Mouse (Mus musculus) midbrain, embryonic 15.5 days (tissue): ENCODE measurements around the gene Wdr6. TPM values are rescaled to one million over a fixed set of nuclear protein-coding genes. Genes with fewer than 3 reads are reported as not detected.
A peak's percentile ranks its signal among the peaks of the same experiment; 100 is the strongest.

Source experiments
- ATAC-seq: fragments of 200-750 bp; cut with Nextera tagmentation; replicated peaks from 2 replicates; pipeline ENCODE4 v1.8.0; 2017; ENCODE audit warnings: moderate TSS enrichment
- H3K27ac ChIP-seq: fragments of 300-500 bp; sonication (generic); 2 replicates; pipeline ENCODE4 v1.5.1; 2015; ENCODE audit warnings: mild to moderate bottlenecking, inconsistent platforms
- H3K27me3 ChIP-seq: fragments of 300-500 bp; sonication (generic); replicated peaks from 2 replicates; pipeline ENCODE4 v1.6.1; 2015; ENCODE audit warnings: inconsistent platforms
- H3K36me3 ChIP-seq: fragments of 300-500 bp; sonication (generic); replicated peaks from 2 replicates; pipeline ENCODE4 v1.6.1; 2015; ENCODE audit warnings: inconsistent platforms
- H3K4me1 ChIP-seq: fragments of 300-500 bp; sonication (generic); 2 replicates; pipeline ENCODE4 v1.6.1; 2015; ENCODE audit warnings: inconsistent platforms
- H3K4me2 ChIP-seq: fragments of 300-500 bp; sonication (generic); 2 replicates; pipeline ENCODE4 v1.6.1; 2015; ENCODE audit warnings: inconsistent platforms, mild to moderate bottlenecking, moderate library complexity
- H3K4me3 ChIP-seq: fragments of 300-500 bp; sonication (generic); 2 replicates; pipeline ENCODE4 v1.5.1; 2015; ENCODE audit warnings: mild to moderate bottlenecking, inconsistent platforms
- H3K9ac ChIP-seq: fragments of 300-500 bp; sonication (generic); 2 replicates; pipeline ENCODE4 v1.6.1; 2015; ENCODE audit warnings: mild to moderate bottlenecking, inconsistent platforms
- H3K9me3 ChIP-seq: fragments of 300-500 bp; sonication (generic); 2 replicates; pipeline ENCODE4 v1.6.1; 2016; ENCODE audit warnings: inconsistent platforms
- WGBS: fragments of 180-500 bp; shearing (Covaris S2); methylation state at CpG from one replicate; pipeline ENCODE4 v1.1.7; 2015; ENCODE audit warnings: mixed read lengths; 5-methylcytosine and 5-hydroxymethylcytosine counted together
- polyA plus RNA-seq: library from polyadenylated mRNA; unstranded; fragments of >200 nt; fragmentation: Nextera tagmentation; extraction: Ambion mirVana; gene quantifications from 2 replicates; pipeline ENCODE4 v1.2.1, GENCODE M21; 2015

Gene Wdr6
- polyA plus RNA-seq, 1 experiment from 2014 or later: 429 TPM

DNA sequence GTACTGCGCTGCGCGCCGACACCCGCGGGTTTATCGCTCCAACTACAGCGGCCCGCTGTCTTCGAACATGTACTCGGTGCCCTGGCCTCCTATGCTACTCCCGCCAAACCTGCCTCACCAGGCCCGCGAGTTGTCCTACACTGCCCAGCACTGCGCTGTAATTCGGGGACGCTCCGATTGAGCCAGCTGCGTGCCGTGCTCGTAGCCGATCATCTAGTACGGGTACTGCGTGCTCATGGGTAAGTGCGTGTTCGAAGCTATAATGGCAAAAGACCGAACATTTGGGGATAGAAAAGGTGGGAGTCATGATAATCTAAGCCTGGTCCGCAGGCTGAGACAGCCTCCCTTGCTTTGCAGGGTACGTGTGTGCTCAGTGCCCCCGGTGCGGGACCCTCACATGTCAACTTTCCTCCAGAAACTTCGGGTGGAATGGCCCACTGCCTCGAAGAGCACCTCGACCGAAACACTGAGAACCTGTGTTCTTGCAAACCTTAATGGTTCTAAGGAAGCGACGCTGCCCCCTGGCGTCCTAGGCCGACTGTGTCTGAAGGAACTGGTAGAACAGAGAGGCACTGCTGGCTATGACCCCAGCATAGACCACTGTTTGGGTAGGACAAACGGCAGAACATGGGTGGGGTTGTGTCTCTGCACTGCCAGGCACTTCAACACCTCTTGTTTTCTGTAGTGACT, 8.2 kb downstream of the Wdr6 start:
- H3K9ac ChIP-seq: peak overlapping the region; percentile 58
- H3K27me3 ChIP-seq: no peaks in the 10 kb centered on the region
- H3K9me3 ChIP-seq: no peaks in the 10 kb centered on the region
- 2% methylated on average over 40 of the region's 40 CpGs for WGBS
- peak overlapping the region; percentile 98 for H3K4me2 ChIP-seq
- H3K4me1 ChIP-seq: peaks cover 67% of the 10 kb centered on the region
- peaks cover 37% of the 10 kb centered on the region for H3K36me3 ChIP-seq
- H3K27ac ChIP-seq: peak overlapping the region; percentile 75
- H3K4me3 ChIP-seq: peak overlapping the region; percentile 62
- no peak; the same call in none of the 2 replicates for ATAC-seq

DNA sequence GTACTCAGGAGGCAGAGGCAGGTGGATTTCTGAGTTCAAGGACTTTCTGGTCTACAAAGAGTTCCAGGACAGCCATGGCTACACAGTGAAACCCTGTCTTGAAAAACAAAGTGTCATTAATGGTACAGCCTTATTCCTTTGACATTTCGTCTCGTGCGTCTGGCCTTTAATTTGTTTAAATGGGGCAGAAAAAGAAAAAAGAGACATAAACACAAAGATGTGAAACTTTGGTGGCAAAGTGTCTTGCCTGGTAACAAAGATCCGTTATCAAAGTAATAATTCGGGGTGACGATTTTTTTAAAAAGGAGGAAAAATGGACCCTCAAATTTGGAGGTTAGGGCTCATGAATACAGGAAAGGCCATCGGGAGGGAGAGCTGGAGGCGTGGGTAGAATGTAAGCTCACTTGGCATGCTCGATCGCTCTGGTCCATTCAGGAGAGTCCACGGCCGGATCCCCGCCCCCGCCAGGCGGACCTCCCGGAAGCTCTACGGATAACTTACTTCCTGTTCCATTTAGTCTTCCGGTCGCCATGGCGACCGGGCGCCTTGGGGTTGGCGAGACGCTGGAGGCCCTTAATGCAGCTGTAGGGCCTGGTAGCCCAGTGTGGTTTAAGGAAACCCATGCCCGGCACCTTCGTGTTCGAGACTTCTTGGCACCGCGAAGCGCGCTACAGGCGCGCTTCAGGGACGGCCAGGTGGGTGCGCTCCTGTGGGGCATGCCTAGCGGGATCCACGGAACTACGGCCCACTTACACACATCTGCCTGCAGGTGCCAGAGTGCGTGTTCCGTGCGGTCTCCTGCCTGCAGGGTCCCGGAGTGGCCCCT, 8.9 kb downstream of the Wdr6 start, which contains the start of gene Dalrd3:
TSS of gene Dalrd3 (plus strand) at position 506 of the 826 bp plus-strand sequence.
- H3K36me3 ChIP-seq: peaks cover 41% of the 10 kb centered on the region
- peak within 1 kb of the TSS; percentile 58 for H3K9ac ChIP-seq
- peaks cover 61% of the 10 kb centered on the region for H3K4me1 ChIP-seq
- peak within 1 kb of the TSS; percentile 98 for H3K4me2 ChIP-seq
- ATAC-seq: peak; percentile 61
- 5% methylated on average over 42 of the region's 42 CpGs for WGBS
- no peaks in the 10 kb centered on the region for H3K27me3 ChIP-seq
- peak within 1 kb of the TSS; percentile 75 for H3K27ac ChIP-seq
- peak within 1 kb of the TSS; percentile 62 for H3K4me3 ChIP-seq
- H3K9me3 ChIP-seq: no peaks in the 10 kb centered on the region

DNA sequence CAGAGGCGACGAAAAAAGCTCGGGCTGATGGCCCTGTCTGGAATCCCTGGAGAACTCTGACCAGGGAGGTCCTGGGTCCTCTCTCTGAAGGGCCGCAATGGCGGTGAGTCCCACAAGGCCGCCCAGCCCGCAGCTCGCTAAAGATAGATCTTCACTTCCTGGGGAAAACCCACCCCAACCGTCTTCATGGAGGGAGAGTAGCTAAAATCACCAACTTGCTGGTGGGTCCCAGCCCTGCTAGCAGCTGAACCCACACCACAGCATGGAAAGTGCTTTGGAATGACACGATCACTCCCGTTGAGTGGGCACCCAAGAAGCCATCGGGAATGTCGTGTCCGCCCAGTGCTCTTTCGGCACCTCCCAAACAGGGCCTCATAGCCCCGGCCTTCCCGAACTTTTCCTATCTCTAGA, 10.0 kb downstream of the Wdr6 start:
- Histone ChIP-seq H3K4me3 (peak overlapping the region; percentile 67), H3K9ac (no peak overlapping the region), H3K27me3 (no peaks in the 10 kb centered on the region), H3K4me1 (peaks cover 51% of the 10 kb centered on the region), H3K27ac (no peak overlapping the region), H3K36me3 (peaks cover 51% of the 10 kb centered on the region), H3K4me2 (peak overlapping the region; percentile 94), H3K9me3 (no peaks in the 10 kb centered on the region)
- ATAC-seq: no peak
- WGBS: 81% methylated on average over 17 of the region's 17 CpGs

DNA sequence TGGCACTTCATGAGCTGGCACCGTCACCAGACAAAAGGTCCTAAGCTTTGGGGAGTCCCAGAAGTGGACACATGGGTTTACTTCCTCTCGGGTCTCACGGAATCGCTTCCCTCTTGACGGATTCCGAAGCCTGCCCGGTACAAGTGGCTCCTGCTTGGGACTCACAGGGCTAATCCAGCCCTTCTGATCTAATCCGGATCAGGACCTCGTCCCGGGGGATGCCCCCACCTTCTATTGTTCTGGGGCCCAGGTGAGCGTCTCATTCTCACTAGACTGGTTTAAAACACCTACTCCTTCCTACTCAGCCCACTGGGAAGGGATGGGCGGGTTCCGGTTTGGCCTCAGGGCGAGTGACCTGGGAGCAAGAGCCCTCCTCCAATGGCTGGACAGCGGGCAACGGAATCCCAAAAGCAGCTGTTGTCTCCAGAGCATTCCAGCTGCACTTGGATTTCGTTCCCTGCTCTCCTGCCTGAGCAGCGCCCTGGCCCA, 10.6 kb downstream of the Wdr6 start:
- Histone ChIP-seq H3K4me2 (peak overlapping the region; percentile 94), H3K36me3 (peaks cover 49% of the 10 kb centered on the region), H3K4me3 (peak overlapping the region; percentile 67), H3K27ac (peak overlapping the region; percentile 96), H3K27me3 (no peaks in the 10 kb centered on the region), H3K4me1 (peaks cover 48% of the 10 kb centered on the region), H3K9me3 (no peaks in the 10 kb centered on the region), H3K9ac (peak overlapping the region; percentile 76)
- ATAC-seq: no peak
- WGBS: 9% methylated on average over 18 of the region's 18 CpGs

DNA sequence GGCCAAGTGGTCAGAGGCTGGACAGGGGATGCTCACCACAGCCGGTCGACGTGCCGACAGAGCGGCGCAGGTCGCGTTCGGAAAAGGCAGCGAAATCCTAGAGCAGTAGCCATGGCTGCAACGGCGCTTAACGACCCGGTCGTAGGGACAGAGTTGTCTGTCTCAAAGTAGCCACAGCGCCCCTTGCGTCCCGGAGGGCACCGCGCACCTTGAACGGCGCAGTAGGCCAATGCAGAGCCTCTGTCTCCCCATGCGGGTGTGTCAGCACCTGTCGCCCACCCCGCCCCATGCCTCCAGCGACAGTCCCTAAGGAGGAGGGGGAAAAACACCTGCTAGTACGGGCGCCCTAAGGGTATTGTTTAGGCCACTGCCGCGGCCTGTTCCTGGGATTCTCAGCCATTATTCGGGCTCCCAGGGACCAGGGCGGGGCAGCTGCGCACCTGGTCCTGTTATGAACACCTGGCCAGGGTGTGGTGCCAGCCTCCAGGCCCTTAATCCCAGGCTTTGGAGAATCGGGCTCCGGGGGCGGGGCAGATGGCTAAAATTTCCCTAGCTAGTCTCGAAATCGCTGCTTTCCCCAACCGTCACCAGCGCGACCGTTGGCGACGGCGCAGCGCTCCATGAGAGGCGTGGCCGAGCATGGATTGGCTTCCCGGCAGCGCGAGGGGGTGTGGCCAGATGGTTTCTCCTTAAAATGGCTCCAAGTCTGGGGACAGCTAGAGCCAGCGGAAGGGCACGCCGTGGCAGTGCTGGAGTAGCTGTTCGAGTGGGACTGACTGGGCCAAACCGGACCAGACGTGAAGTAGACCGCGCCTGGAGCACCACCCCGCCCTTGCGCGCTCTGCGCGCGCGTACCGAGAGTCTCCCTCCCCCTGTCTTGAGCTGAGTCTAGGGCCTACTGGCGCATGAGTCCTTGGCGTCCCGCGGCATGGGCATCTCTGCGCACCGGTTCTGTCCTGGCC, 11.4 kb downstream of the Wdr6 start, which contains the start of gene Ndufaf3:
TSS of gene Ndufaf3 (minus strand) at position 620 of the 962 bp plus-strand sequence.
- Histone ChIP-seq H3K27ac (peak within 1 kb of the TSS; percentile 96), H3K27me3 (no peaks in the 10 kb centered on the region), H3K4me1 (peaks cover 52% of the 10 kb centered on the region), H3K4me2 (peak within 1 kb of the TSS; percentile 94), H3K9ac (peak within 1 kb of the TSS; percentile 76), H3K9me3 (no peaks in the 10 kb centered on the region), H3K36me3 (peaks cover 45% of the 10 kb centered on the region), H3K4me3 (peak within 1 kb of the TSS; percentile 67)
- WGBS: under 1% methylated on average over 73 of the region's 73 CpGs
- peak; percentile 90 for ATAC-seq

DNA sequence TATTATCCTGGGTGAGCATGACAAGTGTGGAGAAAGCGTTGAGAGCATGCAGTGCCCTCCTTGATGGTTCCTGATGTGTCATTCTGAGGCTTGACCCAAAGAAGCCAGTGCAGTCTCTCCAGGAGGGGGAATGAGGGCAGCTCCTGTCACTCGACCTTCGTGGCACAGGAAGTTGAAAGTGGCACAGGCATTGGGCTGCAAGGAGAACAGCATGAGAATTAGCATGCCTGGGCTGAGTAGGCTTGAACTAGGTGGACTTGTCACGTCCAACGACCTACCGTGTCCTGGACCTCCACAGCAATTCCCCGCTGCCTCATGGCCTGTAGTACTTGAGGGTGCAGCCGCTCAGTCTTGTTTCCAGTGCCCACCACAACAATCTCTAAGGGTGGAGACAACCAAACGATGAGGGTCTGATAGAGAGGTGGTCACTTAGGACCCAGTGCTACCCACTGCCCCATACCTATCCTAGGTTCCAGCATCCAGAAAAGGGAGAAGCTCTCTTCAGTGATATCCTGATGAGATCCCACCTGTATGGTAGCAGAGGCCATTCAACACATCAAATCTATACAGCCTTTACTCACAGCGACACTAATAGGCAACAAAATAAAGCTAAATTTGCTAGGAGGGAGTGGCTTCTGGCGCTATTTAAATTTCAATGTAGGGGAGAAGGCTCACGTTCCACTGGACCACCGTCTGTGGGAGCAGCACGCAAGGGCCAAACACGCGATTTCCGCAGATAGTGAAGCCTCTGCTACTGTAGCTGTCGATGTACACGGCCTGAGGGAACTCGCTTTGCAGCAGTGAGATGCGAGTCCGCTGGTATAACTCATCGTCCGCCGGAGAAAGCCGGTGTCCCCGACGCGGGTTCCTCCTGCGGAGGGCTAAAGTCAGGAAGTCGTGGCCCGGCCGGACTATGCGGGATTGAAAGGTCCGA, 12.4 kb downstream of the Wdr6 start:
- Histone ChIP-seq H3K4me3 (peak overlapping the region; percentile 67), H3K27me3 (no peaks in the 10 kb centered on the region), H3K36me3 (peaks cover 36% of the 10 kb centered on the region), H3K9ac (peak overlapping the region; percentile 76), H3K27ac (peak overlapping the region; percentile 96), H3K9me3 (no peaks in the 10 kb centered on the region), H3K4me1 (peaks cover 60% of the 10 kb centered on the region), H3K4me2 (peak overlapping the region; percentile 94)
- 10% methylated on average over 35 of the region's 35 CpGs for WGBS
- ATAC-seq: no peak

DNA sequence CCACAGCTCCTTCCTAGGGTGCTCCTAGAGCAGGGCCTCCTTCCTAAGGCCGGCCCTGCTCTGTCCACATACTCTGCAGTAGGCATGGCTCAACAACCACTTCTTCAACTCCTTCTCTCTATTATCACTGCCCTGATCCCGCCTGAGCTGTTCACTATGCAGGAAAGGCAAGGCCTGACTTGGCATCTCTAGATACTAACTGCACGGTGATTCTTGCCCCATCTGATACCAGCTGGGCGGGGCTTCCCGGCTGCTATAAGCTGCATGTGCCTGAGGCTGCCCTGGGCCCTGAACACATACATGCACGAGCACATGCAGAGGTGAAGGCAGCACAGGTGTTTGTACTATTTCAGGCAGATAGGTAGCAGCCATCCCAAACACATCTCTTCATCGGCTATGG, 14.4 kb downstream of the Wdr6 start:
- peaks cover 52% of the 10 kb centered on the region for H3K4me1 ChIP-seq

DNA sequence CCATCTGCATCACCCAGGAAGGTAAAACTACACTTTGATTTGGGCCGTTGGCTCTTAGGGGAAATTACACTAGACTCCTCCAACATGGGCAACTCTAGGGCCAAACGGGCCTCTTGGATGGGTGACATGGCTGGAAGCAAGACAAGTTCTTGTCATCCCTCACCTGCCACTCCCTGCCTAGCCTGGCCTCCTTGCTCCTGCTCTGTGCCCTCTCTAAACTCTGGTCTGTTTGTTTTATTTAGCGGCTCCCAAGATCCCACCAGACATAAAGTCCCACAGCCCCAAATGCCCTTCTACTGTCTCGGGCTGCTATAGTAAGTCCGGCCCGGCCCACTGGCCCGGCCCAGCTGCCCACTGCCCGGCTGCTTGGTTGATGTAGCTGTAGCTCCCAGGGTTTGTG, 14.9 kb downstream of the Wdr6 start:
- WGBS: 97% methylated on average over 8 of the region's 8 CpGs
- no peaks in the 10 kb centered on the region for H3K27me3 ChIP-seq

More for the DNA sequence above, 14.4 kb downstream of the Wdr6 start:
- Histone ChIP-seq H3K27ac (no peak overlapping the region), H3K36me3 (peaks cover 36% of the 10 kb centered on the region), H3K9me3 (no peaks in the 10 kb centered on the region), H3K4me3 (no peak overlapping the region), H3K4me2 (no peak overlapping the region), H3K27me3 (no peaks in the 10 kb centered on the region), H3K9ac (no peak overlapping the region)
- WGBS: 91% methylated on average over 7 of the region's 7 CpGs
- ATAC-seq: no peak

DNA sequence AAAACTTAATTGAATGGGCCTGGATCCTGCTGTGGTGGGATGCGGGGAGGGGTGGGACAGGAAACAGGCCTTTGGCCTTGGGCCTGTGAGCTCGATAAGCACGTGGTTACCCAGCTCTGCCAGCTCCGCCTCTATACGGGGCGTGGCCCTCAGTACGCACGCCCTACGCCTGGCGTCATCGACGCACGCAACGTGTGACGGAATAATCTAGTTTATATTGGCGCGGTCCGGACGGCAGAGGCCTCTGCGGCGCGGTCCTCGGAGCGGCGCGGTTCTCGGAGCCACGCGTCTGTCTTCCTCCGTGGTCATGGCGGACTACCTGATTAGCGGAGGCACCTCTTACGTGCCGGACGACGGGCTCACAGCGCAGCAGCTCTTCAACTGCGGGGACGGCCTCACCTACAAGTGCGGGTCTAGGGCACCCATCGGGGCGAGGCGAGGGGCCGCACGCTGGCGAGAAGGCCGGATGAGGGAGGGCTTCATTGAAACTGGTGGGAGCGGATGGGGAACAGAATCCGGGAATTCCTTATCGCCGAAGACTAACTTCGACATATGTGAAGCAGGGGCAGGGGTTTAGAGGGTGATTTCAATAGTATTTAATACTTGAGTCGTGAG, 18.2 kb downstream of the Wdr6 start, which contains the start of gene Impdh2:
TSS of gene Impdh2 (plus strand) at position 60 of the 615 bp plus-strand sequence.
- Histone ChIP-seq H3K9ac (peak within 1 kb of the TSS; percentile 71), H3K27ac (peak within 1 kb of the TSS; percentile 78), H3K4me2 (peak within 1 kb of the TSS; percentile 62), H3K27me3 (no peaks in the 10 kb centered on the region), H3K36me3 (peaks cover 61% of the 10 kb centered on the region), H3K4me3 (peak within 1 kb of the TSS; percentile 52), H3K9me3 (no peaks in the 10 kb centered on the region), H3K4me1 (peaks cover 23% of the 10 kb centered on the region)
- under 1% methylated on average over 53 of the region's 53 CpGs for WGBS
- peak; percentile 99 for ATAC-seq

More for the DNA sequence above, 14.9 kb downstream of the Wdr6 start:
- Histone ChIP-seq H3K9ac (no peak overlapping the region), H3K9me3 (no peaks in the 10 kb centered on the region), H3K36me3 (peaks cover 41% of the 10 kb centered on the region), H3K4me2 (no peak overlapping the region), H3K4me1 (peaks cover 47% of the 10 kb centered on the region), H3K4me3 (no peak overlapping the region), H3K27ac (no peak overlapping the region)
- ATAC-seq: no peak

DNA sequence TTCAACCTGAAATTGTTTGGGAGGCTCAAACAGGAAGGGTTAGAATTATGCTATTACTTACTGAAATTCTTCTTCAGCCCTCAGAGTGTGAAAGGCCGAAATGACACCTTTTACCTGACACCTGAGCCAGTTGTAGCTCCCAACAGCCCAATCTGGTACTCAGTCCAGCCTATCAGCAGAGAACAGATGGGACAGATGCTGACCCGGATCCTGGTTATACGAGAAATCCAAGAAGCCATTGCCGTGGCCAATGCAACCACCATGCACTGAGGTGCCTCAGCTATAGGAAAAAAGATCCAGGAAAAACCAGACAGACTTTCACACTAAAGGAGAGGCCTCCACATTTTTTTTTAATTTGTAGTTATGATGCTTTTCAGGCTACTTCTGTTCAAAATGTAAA, 19.4 kb downstream of the Wdr6 start:
- Histone ChIP-seq H3K27me3 (no peaks in the 10 kb centered on the region), H3K9me3 (no peaks in the 10 kb centered on the region), H3K4me1 (peaks cover 21% of the 10 kb centered on the region), H3K36me3 (peaks cover 59% of the 10 kb centered on the region), H3K9ac (no peak overlapping the region), H3K4me2 (no peak overlapping the region), H3K27ac (no peak overlapping the region), H3K4me3 (no peak overlapping the region)
- ATAC-seq: no peak
- WGBS: 92% methylated on average over 4 of the region's 4 CpGs
